Mouse (Mus musculus) c-Kit-positive CD71-negative TER-119-negative erythroid progenitor cells, embryonic 14.5 days (primary cell): ENCODE results near the gene Itgb5.

Experiments used
- DNase-seq: peaks from one replicate; pipeline ENCODE4 v3.0.0-alpha.2; 2013; ENCODE audit warnings: low read depth

The Itgb5 gene

GRCm38 (mm10) chr16:33989106-33989505, 159.6 kb downstream of the Itgb5 start:
- DNase-seq = no peak

- no peak for DNase-seq
Observed at GRCm38 (mm10) chr16:33990712-33991111, 161.2 kb downstream of the Itgb5 start.

- DNase-seq = no peak
Observed at GRCm38 (mm10) chr16:33994321-33994720, 164.9 kb downstream of the Itgb5 start.

- DNase-seq = no peak
Observed at GRCm38 (mm10) chr16:33995496-33995895, 166.0 kb downstream of the Itgb5 start.

DNA sequence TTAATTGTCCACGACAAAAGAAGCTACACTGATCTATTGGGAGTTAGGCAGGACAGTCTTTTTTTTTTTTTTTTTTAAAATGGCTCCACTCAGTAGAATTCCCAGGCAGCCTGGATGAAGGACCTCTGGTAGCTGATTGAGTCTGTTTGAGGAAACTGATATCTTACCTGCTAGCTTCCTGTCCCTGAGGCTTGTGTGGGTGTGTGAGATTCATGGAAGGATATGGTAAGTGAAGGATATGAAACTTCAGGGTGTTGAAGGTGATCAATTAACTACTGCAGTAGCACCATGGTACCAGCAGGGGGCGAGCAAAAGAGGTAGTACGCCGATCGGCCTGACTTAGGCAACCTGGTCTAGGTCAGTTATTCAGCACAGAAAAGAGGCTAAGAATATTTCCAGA, 166.6 kb downstream of the Itgb5 start:
- DNase-seq = peak; percentile 64

DNA sequence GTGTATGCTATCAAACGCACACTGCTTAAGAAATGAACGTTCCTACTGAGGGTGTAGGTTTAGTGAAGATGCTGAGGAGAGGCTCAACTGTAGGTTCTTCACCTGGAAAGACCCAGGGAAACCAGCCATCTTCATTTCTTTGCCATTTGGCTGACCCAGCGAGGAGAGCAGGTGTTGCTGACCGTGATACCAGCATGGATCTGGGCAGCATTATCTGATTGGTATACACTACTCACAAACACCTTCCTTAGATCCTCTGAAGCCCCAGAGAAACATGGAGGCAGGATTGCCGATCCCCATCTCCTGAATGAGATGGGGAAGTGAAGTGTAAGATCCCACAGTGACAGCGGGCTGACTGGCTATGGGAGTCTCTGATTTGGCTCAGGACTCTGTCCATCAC, 168.5 kb downstream of the Itgb5 start:
- DNase-seq = no peak
